Mouse (Mus musculus) neural tube, embryonic 15.5 days (tissue): ENCODE data around the gene Rae1. TPM values are rescaled to one million over a fixed set of nuclear protein-coding genes. Genes with fewer than 3 reads are reported as not detected.

Source experiments
- ATAC-seq: fragments of 200-750 bp; cut with Nextera tagmentation; 2 replicates; pipeline ENCODE4 v1.8.0; 2017; ENCODE audit warnings: mild to moderate bottlenecking, moderate TSS enrichment, moderate library complexity; ENCODE audit not compliant: low FRiP score
- H3K27ac ChIP-seq: fragments of 300-500 bp; sonication (generic); replicated peaks from 2 replicates; pipeline ENCODE4 v1.5.1; 2015; ENCODE audit warnings: mild to moderate bottlenecking, inconsistent platforms
- H3K27me3 ChIP-seq: fragments of 300-500 bp; sonication (generic); replicated peaks from 2 replicates; pipeline ENCODE4 v1.6.1; 2015; ENCODE audit warnings: inconsistent platforms
- H3K36me3 ChIP-seq: fragments of 300-500 bp; sonication (generic); 2 replicates; pipeline ENCODE4 v1.6.1; 2015; ENCODE audit warnings: inconsistent platforms
- H3K4me1 ChIP-seq: fragments of 300-500 bp; sonication (generic); 2 replicates; pipeline ENCODE4 v1.6.1; 2015; ENCODE audit warnings: inconsistent platforms
- H3K4me2 ChIP-seq: fragments of 300-500 bp; sonication (generic); 2 replicates; pipeline ENCODE4 v1.6.1; 2015; ENCODE audit warnings: inconsistent platforms, mild to moderate bottlenecking, moderate library complexity
- H3K4me3 ChIP-seq: fragments of 300-500 bp; sonication (generic); replicated peaks from 2 replicates; pipeline ENCODE4 v1.5.1; 2015; ENCODE audit warnings: mild to moderate bottlenecking, inconsistent platforms
- H3K9ac ChIP-seq: fragments of 300-500 bp; sonication (generic); replicated peaks from 2 replicates; pipeline ENCODE4 v1.6.1; 2015; ENCODE audit warnings: mild to moderate bottlenecking, inconsistent platforms
- H3K9me3 ChIP-seq: fragments of 300-500 bp; sonication (generic); replicated peaks from 2 replicates; pipeline ENCODE4 v1.6.1; 2016; ENCODE audit warnings: inconsistent platforms
- WGBS: fragments of 180-500 bp; shearing (Covaris S2); methylation state at CpG from one replicate; pipeline ENCODE4 v1.1.7; 2015; ENCODE audit warnings: mixed read lengths; 5-methylcytosine and 5-hydroxymethylcytosine counted together
- polyA plus RNA-seq: library from polyadenylated mRNA; unstranded; fragments of >200 nt; fragmentation: Nextera tagmentation; extraction: Ambion mirVana; gene quantifications from 2 replicates; pipeline ENCODE4 v1.2.1, GENCODE M21; 2015

Gene Rae1
- polyA plus RNA-seq, 1 experiment from 2014 or later, result 109 TPM

DNA sequence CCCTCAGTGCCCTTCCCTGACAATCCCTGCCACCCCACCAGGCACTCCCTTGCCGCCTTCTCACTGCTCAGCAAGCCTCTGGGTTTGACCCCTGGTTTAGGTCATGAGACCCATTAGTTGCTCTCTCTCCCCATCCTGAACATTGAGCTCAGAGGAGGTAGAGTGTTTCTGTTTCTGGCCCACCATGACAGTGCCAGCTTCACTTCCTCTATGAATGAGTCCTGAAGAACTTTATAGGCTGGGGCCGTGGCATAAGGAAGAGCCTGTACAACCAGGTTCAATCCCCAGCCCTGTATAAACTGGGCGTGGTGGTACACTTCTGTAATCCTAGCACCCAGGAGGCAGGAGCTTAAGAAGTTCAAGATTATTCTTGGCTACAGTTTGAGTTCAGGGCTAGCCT lies 40.9 kb downstream of the Rae1 start:
- Histone ChIP-seq H3K9me3 (no peaks in the 10 kb centered on the region), H3K4me2 (no peak overlapping the region), H3K9ac (no peak overlapping the region), H3K27me3 (no peaks in the 10 kb centered on the region), H3K27ac (no peak overlapping the region), H3K36me3 (no peaks in the 10 kb centered on the region), H3K4me3 (no peak overlapping the region), H3K4me1 (no peaks in the 10 kb centered on the region)
- 87% methylated on average over 3 of the region's 3 CpGs for WGBS
- ATAC-seq, result no peak

DNA sequence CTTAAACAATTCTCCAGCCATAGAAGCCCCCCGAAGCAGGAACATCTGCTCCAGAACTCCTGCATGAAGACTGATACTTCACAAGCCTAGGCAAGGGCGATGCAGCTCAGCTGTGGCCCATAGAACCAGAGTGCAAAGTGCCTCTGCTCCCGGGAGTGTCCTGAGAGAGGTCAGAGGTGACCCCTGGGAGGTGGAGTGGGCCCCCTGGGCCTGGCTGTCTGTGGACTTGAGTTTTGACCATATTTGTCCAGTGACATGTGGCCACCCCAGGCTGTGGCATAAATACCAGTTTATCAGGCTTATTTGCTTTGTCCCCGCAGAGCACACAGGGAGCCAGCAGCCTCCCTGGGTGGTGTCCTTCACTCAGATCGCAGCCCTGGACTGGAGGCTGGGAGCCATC lies 41.3 kb downstream of the Rae1 start:
- Histone ChIP-seq H3K27ac (no peak overlapping the region), H3K4me1 (no peaks in the 10 kb centered on the region), H3K4me3 (no peak overlapping the region), H3K36me3 (no peaks in the 10 kb centered on the region), H3K27me3 (no peaks in the 10 kb centered on the region), H3K4me2 (no peak overlapping the region), H3K9me3 (no peaks in the 10 kb centered on the region), H3K9ac (no peak overlapping the region)
- 70% methylated on average over 5 of the region's 5 CpGs for WGBS
- no peak for ATAC-seq

- Histone ChIP-seq H3K27ac (no peak overlapping the region), H3K4me1 (no peaks in the 10 kb centered on the region), H3K4me2 (no peak overlapping the region), H3K9ac (no peak overlapping the region), H3K4me3 (no peak overlapping the region), H3K27me3 (no peaks in the 10 kb centered on the region), H3K36me3 (no peaks in the 10 kb centered on the region), H3K9me3 (no peaks in the 10 kb centered on the region)
- 85% methylated on average over 1 of the region's 1 CpGs for WGBS
- ATAC-seq, result no peak
Measured at GRCm38 (mm10) chr2:173041893-173042292, 42.0 kb downstream of the Rae1 start.

GRCm38 (mm10) chr2:173042504-173043162 lies 42.7 kb downstream of the Rae1 start:
- H3K27me3 ChIP-seq, result no peaks in the 10 kb centered on the region
- ATAC-seq, result no peak
- H3K9ac ChIP-seq, result no peak overlapping the region
- no peaks in the 10 kb centered on the region for H3K9me3 ChIP-seq
- WGBS, result 69% methylated on average over 11 of the region's 11 CpGs
- no peak overlapping the region for H3K4me3 ChIP-seq
- no peaks in the 10 kb centered on the region for H3K36me3 ChIP-seq
- H3K4me1 ChIP-seq, result no peaks in the 10 kb centered on the region
- H3K27ac ChIP-seq, result no peak overlapping the region
- H3K4me2 ChIP-seq, result no peak overlapping the region

GRCm38 (mm10) chr2:173044198-173044970 lies 44.5 kb downstream of the Rae1 start:
- Histone ChIP-seq H3K27ac (no peak overlapping the region), H3K27me3 (no peaks in the 10 kb centered on the region), H3K36me3 (no peaks in the 10 kb centered on the region), H3K4me2 (no peak overlapping the region), H3K9ac (no peak overlapping the region), H3K9me3 (no peaks in the 10 kb centered on the region), H3K4me1 (no peaks in the 10 kb centered on the region), H3K4me3 (no peak overlapping the region)
- no peak for ATAC-seq
- 82% methylated on average over 18 of the region's 18 CpGs for WGBS

GRCm38 (mm10) chr2:173046582-173047297 lies 46.8 kb downstream of the Rae1 start:
- no peak for ATAC-seq
- no peak overlapping the region for H3K27ac ChIP-seq
- 72% methylated on average over 15 of the region's 15 CpGs for WGBS
- H3K9ac ChIP-seq, result no peak overlapping the region
- no peak overlapping the region for H3K4me2 ChIP-seq
- no peaks in the 10 kb centered on the region for H3K9me3 ChIP-seq
- H3K27me3 ChIP-seq, result no peaks in the 10 kb centered on the region
- no peaks in the 10 kb centered on the region for H3K4me1 ChIP-seq
- H3K4me3 ChIP-seq, result no peak overlapping the region
- no peaks in the 10 kb centered on the region for H3K36me3 ChIP-seq

DNA sequence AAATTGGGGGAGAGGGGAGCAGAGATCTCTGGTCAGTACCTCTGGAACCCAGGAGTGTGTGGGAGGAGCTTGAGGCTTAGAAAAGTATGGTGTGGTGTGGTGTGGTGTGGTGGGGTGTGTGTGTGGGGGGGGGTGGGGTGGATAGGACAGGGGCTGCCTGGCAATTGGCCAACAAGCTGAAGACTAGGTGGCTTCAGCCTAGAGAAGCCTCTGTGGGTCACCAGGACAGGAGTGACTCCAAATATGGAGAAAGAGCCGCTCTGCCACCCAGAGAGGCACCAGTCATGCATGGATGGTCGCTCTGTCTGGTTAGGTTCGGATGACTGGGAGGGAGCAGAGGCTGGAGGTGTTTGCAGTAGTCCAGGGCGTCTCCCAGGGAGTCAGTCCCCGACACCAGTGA lies 47.6 kb downstream of the Rae1 start:
- no peak overlapping the region for H3K27ac ChIP-seq
- no peak overlapping the region for H3K9ac ChIP-seq
- ATAC-seq, result no peak
- H3K27me3 ChIP-seq, result no peaks in the 10 kb centered on the region
- no peaks in the 10 kb centered on the region for H3K9me3 ChIP-seq
- WGBS, result 69% methylated on average over 5 of the region's 5 CpGs
- H3K4me1 ChIP-seq, result no peaks in the 10 kb centered on the region
- H3K4me3 ChIP-seq, result no peak overlapping the region
- H3K4me2 ChIP-seq, result no peak overlapping the region
- H3K36me3 ChIP-seq, result no peaks in the 10 kb centered on the region

- no peaks in the 10 kb centered on the region for H3K9me3 ChIP-seq
- H3K4me2 ChIP-seq, result no peak overlapping the region
- no peak for ATAC-seq
- H3K36me3 ChIP-seq, result no peaks in the 10 kb centered on the region
- no peaks in the 10 kb centered on the region for H3K27me3 ChIP-seq
- no peak overlapping the region for H3K4me3 ChIP-seq
- H3K27ac ChIP-seq, result no peak overlapping the region
- 64% methylated on average over 17 of the region's 17 CpGs for WGBS
- H3K4me1 ChIP-seq, result no peaks in the 10 kb centered on the region
- no peak overlapping the region for H3K9ac ChIP-seq
Measured at GRCm38 (mm10) chr2:173048041-173048745, 48.3 kb downstream of the Rae1 start.

DNA sequence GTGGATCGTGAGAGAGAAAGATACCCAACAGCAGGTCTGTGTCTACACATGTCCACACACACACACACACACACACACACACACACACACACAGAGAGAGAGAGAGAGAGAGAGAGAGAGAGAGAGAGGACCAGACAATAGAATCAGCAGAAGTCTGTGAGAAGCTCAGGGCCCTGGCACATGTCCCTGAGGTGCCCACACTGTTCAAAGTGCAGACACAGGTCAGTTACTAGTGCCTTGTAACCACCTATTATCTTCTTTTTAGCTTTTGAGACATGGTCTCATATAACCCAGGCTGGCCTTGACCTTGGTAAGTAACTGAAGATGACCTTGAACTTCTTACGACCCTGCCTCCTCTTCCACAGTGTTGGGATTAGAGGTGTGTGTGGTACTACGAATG lies 49.3 kb downstream of the Rae1 start:
- H3K4me2 ChIP-seq, result no peak overlapping the region
- no peaks in the 10 kb centered on the region for H3K36me3 ChIP-seq
- H3K27ac ChIP-seq, result no peak overlapping the region
- no peak for ATAC-seq
- no peaks in the 10 kb centered on the region for H3K27me3 ChIP-seq
- H3K4me1 ChIP-seq, result no peaks in the 10 kb centered on the region
- 93% methylated on average over 3 of the region's 3 CpGs for WGBS
- no peak overlapping the region for H3K9ac ChIP-seq
- no peaks in the 10 kb centered on the region for H3K9me3 ChIP-seq
- no peak overlapping the region for H3K4me3 ChIP-seq

- 47% methylated on average over 6 of the region's 6 CpGs for WGBS
- H3K36me3 ChIP-seq, result no peaks in the 10 kb centered on the region
Measured at GRCm38 (mm10) chr2:173049817-173050216, 49.9 kb downstream of the Rae1 start.

DNA sequence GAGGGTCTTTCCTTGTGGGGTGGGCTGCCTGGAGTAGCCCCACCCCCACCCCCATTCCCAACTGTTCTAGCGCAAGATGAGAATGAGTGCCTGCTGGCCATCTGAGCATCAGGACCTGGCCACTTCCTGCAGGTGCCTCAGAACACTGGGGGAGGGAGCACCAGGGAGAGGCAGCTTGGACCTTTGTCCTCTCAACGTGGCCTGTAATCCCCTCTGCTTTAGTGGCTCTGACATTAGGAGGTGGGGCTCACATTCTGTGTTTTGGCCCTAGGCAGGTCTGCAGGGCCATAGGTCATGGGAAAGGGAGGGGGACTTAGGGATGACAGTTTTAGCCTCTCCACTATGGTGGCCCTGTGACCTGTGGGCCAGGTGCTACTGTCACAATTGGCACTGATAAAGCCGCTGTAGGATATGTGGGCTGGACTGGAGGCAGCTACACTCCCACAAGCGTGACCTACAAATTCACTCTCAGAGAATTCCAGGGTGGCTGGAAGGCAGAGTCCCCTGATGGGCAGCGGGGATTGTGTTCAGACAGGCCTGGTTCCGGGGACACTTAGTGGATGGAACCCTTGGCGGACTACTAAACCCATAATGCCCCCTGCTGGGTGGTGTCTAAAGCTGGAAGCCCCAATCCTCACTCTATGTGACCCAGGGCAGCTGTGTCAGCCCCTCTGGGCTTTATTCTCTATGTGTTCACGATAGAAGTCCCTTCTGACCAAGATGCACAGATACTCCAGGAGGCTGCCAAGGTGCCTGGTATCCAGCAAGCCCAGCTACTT lies 50.9 kb downstream of the Rae1 start:
- no peaks in the 10 kb centered on the region for H3K4me1 ChIP-seq
- WGBS, result 47% methylated on average over 8 of the region's 8 CpGs
- no peak overlapping the region for H3K4me3 ChIP-seq
- ATAC-seq, result no peak
- H3K9me3 ChIP-seq, result no peaks in the 10 kb centered on the region
- H3K4me2 ChIP-seq, result no peak overlapping the region
- H3K9ac ChIP-seq, result no peak overlapping the region
- no peaks in the 10 kb centered on the region for H3K27me3 ChIP-seq
- H3K27ac ChIP-seq, result no peak overlapping the region
- no peaks in the 10 kb centered on the region for H3K36me3 ChIP-seq

More at GRCm38 (mm10) chr2:173049817-173050216, 49.9 kb downstream of the Rae1 start:
- H3K27me3 ChIP-seq, result no peaks in the 10 kb centered on the region
- H3K9ac ChIP-seq, result no peak overlapping the region
- no peak overlapping the region for H3K4me3 ChIP-seq
- H3K9me3 ChIP-seq, result no peaks in the 10 kb centered on the region
- H3K27ac ChIP-seq, result no peak overlapping the region
- H3K4me1 ChIP-seq, result no peaks in the 10 kb centered on the region
- ATAC-seq, result no peak
- no peak overlapping the region for H3K4me2 ChIP-seq
